Mouse (Mus musculus) embryonic facial prominence, embryonic 13.5 days (tissue): Measurements from ENCODE around the gene 5830411N06Rik. TPM values are rescaled to one million over a fixed set of nuclear protein-coding genes. Genes with fewer than 3 reads are reported as not detected.

Source experiments
- ATAC-seq: fragments of 200-750 bp; cut with Nextera tagmentation; 2 replicates; pipeline ENCODE4 v1.8.0; 2017; ENCODE audit warnings: low read depth; ENCODE audit not compliant: insufficient number of reproducible peaks, insufficient read depth, low FRiP score, low TSS enrichment
- H3K27ac ChIP-seq: fragments of 300-500 bp; sonication (generic); 2 replicates; pipeline ENCODE4 v1.5.1; 2015; ENCODE audit warnings: moderate library complexity, mild to moderate bottlenecking, inconsistent platforms
- H3K27me3 ChIP-seq: fragments of 300-500 bp; sonication (generic); 2 replicates; pipeline ENCODE4 v1.6.1; 2015; ENCODE audit warnings: mild to moderate bottlenecking, inconsistent platforms
- H3K36me3 ChIP-seq: fragments of 300-500 bp; sonication (generic); 2 replicates; pipeline ENCODE4 v1.6.1; 2015; ENCODE audit warnings: mild to moderate bottlenecking, inconsistent platforms
- H3K4me1 ChIP-seq: fragments of 300-500 bp; sonication (generic); 2 replicates; pipeline ENCODE4 v1.6.1; 2015; ENCODE audit warnings: inconsistent platforms
- H3K4me2 ChIP-seq: fragments of 300-500 bp; sonication (generic); 2 replicates; pipeline ENCODE4 v1.6.1; 2015; ENCODE audit warnings: moderate library complexity, mild to moderate bottlenecking, inconsistent platforms
- H3K4me3 ChIP-seq: fragments of 300-500 bp; sonication (generic); 2 replicates; pipeline ENCODE4 v1.5.1; 2015; ENCODE audit warnings: mild to moderate bottlenecking, inconsistent platforms
- H3K9ac ChIP-seq: fragments of 300-500 bp; sonication (generic); 2 replicates; pipeline ENCODE4 v1.6.1; 2015; ENCODE audit warnings: mild to moderate bottlenecking, inconsistent platforms
- H3K9me3 ChIP-seq: fragments of 300-500 bp; sonication (generic); 2 replicates; pipeline ENCODE4 v1.6.1; 2016; ENCODE audit warnings: inconsistent platforms
- WGBS: fragments of 180-500 bp; shearing (Covaris S2); methylation state at CpG from one replicate; pipeline ENCODE4 v1.1.7; 2015; ENCODE audit warnings: mixed read lengths; 5-methylcytosine and 5-hydroxymethylcytosine counted together
- polyA plus RNA-seq: library from polyadenylated mRNA; unstranded; fragments of >200 nt; fragmentation: Nextera tagmentation; extraction: Ambion mirVana; gene quantifications from 2 replicates; pipeline ENCODE4 v1.2.1, GENCODE M21; 2015

5830411N06Rik gene
- polyA plus RNA-seq = not detected in 2 replicates

DNA sequence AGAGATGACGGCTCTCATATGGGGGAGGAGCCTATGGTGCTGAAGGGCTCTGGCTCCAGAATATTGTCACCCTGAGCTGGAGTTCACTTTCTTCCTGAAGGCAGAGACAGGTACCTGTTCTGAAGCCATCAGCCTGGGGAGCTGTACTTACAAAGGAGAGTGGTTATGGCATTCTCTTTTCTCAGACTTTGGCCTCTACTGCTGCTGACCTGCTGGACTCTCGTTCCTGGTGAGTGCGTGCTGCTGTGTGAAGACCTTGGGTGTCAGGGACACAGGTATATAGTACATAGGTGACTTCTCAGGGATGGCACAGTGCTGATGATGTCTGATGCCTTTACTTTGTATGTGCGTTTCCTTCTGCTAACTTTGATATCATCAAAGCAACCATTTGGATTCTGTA lies at the start of gene 5830411N06Rik:
TSS of gene 5830411N06Rik (plus strand) at position 69 of the 400 bp plus-strand sequence.
- no peak for ATAC-seq
- Histone ChIP-seq H3K9me3 (no peaks in the 10 kb centered on the region), H3K9ac (no peak within 1 kb of the TSS), H3K4me2 (no peak within 1 kb of the TSS), H3K27me3 (no peaks in the 10 kb centered on the region), H3K36me3 (no peaks in the 10 kb centered on the region), H3K27ac (no peak within 1 kb of the TSS), H3K4me3 (no peak within 1 kb of the TSS), H3K4me1 (no peaks in the 10 kb centered on the region)
- 81% methylated on average over 4 of the region's 4 CpGs for WGBS

DNA sequence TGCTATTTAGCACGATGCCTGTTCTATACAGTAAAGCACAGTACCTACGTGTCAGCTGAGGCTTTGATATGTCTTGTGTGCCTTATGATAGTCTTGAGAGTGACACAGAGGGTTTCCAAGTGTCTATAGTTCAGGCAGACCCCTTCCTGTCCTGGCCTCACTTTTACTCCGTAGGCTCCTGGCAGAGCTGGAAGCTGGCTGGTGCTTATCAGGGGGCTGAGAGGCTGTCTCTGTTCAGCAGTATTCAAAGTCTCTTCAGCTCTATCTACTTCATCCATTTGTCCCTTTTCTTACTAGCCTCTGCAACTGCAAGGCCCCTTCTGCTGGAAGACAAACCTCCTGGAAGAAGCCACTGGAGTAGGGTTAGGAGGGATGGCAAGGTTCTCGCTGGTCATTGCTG lies 46.0 kb upstream of the 5830411N06Rik start:
- Histone ChIP-seq H3K9me3 (no peaks in the 10 kb centered on the region), H3K9ac (no peak overlapping the region), H3K4me3 (no peak overlapping the region), H3K4me2 (no peak overlapping the region), H3K36me3 (no peaks in the 10 kb centered on the region), H3K27me3 (no peaks in the 10 kb centered on the region), H3K27ac (no peak overlapping the region), H3K4me1 (no peaks in the 10 kb centered on the region)
- 88% methylated on average over 4 of the region's 4 CpGs for WGBS
- no peak for ATAC-seq

DNA sequence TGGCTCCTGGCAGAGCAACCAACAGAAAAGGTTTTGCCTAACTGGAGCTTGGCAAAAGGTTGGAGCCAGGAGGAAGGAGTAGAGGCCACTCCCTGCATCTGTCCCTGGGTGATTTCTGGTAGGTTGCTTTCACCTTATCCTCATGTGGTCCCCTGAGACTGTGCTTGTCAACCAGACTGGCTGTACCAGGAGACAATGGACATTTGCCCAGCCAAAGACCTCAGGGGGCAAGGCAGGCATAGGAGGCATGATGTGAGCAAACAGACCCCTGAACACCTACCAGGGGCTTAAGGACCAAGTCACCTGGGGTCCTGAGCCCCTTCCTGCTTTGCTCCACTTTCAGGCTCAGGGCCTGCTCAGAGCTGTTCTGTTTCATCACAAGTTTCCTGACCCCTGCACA lies 41.2 kb upstream of the 5830411N06Rik start, which contains the start of gene Olfr524:
TSS of gene Olfr524 (minus strand) at position 101 of the 400 bp plus-strand sequence.
- Histone ChIP-seq H3K4me3 (no peak within 1 kb of the TSS), H3K27ac (no peak within 1 kb of the TSS), H3K27me3 (no peaks in the 10 kb centered on the region), H3K4me2 (no peak within 1 kb of the TSS), H3K9me3 (no peaks in the 10 kb centered on the region), H3K4me1 (no peaks in the 10 kb centered on the region), H3K36me3 (no peaks in the 10 kb centered on the region), H3K9ac (no peak within 1 kb of the TSS)
- no peak for ATAC-seq

GRCm38 (mm10) chr7:140206904-140207303 lies 40.2 kb upstream of the 5830411N06Rik start:
- Histone ChIP-seq H3K4me3 (no peak overlapping the region), H3K27me3 (no peaks in the 10 kb centered on the region), H3K9ac (no peak overlapping the region), H3K27ac (no peak overlapping the region), H3K36me3 (no peaks in the 10 kb centered on the region), H3K9me3 (no peaks in the 10 kb centered on the region), H3K4me2 (no peak overlapping the region), H3K4me1 (no peaks in the 10 kb centered on the region)
- WGBS = 80% methylated on average over 3 of the region's 3 CpGs
- ATAC-seq = no peak

GRCm38 (mm10) chr7:140208153-140208552 lies 38.9 kb upstream of the 5830411N06Rik start:
- no peaks in the 10 kb centered on the region for H3K27me3 ChIP-seq
- no peak overlapping the region for H3K27ac ChIP-seq
- H3K9me3 ChIP-seq = no peaks in the 10 kb centered on the region
- no peak overlapping the region for H3K4me2 ChIP-seq
- ATAC-seq = no peak
- no peak overlapping the region for H3K9ac ChIP-seq
- 73% methylated on average over 8 of the region's 8 CpGs for WGBS
- no peaks in the 10 kb centered on the region for H3K36me3 ChIP-seq
- H3K4me1 ChIP-seq = no peaks in the 10 kb centered on the region
- no peak overlapping the region for H3K4me3 ChIP-seq

GRCm38 (mm10) chr7:140208677-140209076 lies 38.4 kb upstream of the 5830411N06Rik start:
- Histone ChIP-seq H3K27ac (no peak overlapping the region), H3K27me3 (no peaks in the 10 kb centered on the region), H3K36me3 (no peaks in the 10 kb centered on the region), H3K9me3 (no peaks in the 10 kb centered on the region), H3K4me3 (no peak overlapping the region), H3K4me1 (no peaks in the 10 kb centered on the region), H3K9ac (no peak overlapping the region), H3K4me2 (no peak overlapping the region)
- WGBS = 77% methylated on average over 3 of the region's 3 CpGs
- ATAC-seq = no peak

DNA sequence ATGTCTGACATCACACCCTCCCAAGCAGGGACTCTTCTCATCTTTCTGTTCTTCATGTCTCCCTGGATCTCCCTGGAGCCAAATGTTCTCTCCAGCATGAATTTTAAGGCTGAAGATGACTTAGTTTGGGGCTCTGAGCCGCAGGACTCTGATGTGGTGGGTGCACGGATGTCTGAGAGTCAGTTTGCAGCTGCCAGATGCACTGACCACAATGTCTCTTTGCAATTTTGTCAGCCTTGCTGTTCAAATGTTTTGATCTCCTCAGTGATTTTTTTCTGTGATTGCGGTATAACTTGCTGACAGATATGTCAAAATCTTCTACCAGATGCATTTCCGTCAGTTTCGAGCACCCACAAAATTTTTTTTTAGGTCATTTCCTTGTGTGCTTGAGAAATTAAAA lies 33.2 kb upstream of the 5830411N06Rik start:
- ATAC-seq = no peak
- Histone ChIP-seq H3K27me3 (no peaks in the 10 kb centered on the region), H3K27ac (no peak overlapping the region), H3K36me3 (no peaks in the 10 kb centered on the region), H3K4me3 (no peak overlapping the region), H3K9me3 (no peaks in the 10 kb centered on the region), H3K9ac (no peak overlapping the region), H3K4me2 (no peak overlapping the region), H3K4me1 (no peaks in the 10 kb centered on the region)
- WGBS = 67% methylated on average over 5 of the region's 5 CpGs

DNA sequence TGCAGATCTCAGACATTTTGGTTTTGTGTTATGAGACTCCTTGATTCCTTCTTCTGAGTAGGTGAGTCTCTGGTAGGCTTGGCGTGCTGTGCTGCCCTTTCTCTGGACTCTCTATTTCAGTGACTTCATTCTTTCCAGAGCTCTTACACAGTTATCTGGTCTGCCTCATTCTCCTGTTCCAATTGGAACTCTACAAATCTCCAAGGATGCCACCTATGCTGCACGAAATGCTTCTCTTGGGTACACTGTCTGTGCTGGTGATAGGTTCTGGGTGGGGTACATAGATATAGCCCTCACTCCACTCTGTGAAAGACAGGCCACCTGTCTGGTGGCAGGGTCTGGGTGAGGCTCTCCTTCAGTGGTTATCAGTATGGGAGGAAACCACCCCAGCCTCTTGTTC lies 29.1 kb upstream of the 5830411N06Rik start, which contains the start of gene Cd163l1:
TSS of gene Cd163l1 (plus strand) at position 301 of the 400 bp plus-strand sequence.
- no peak within 1 kb of the TSS for H3K9ac ChIP-seq
- no peaks in the 10 kb centered on the region for H3K27me3 ChIP-seq
- ATAC-seq = no peak
- H3K4me2 ChIP-seq = no peak within 1 kb of the TSS
- 86% methylated on average over 2 of the region's 2 CpGs for WGBS
- H3K4me1 ChIP-seq = no peaks in the 10 kb centered on the region
- no peaks in the 10 kb centered on the region for H3K9me3 ChIP-seq
- H3K4me3 ChIP-seq = no peak within 1 kb of the TSS
- no peaks in the 10 kb centered on the region for H3K36me3 ChIP-seq
- no peak within 1 kb of the TSS for H3K27ac ChIP-seq

- ATAC-seq = no peak
- no peak overlapping the region for H3K4me3 ChIP-seq
- no peaks in the 10 kb centered on the region for H3K36me3 ChIP-seq
- WGBS = 13% methylated on average over 1 of the region's 1 CpGs
- no peaks in the 10 kb centered on the region for H3K9me3 ChIP-seq
- no peaks in the 10 kb centered on the region for H3K4me1 ChIP-seq
- no peaks in the 10 kb centered on the region for H3K27me3 ChIP-seq
- no peak overlapping the region for H3K9ac ChIP-seq
- H3K27ac ChIP-seq = no peak overlapping the region
- H3K4me2 ChIP-seq = no peak overlapping the region
Measured at GRCm38 (mm10) chr7:140219268-140219667, 27.8 kb upstream of the 5830411N06Rik start.

GRCm38 (mm10) chr7:140220375-140220774 lies 26.7 kb upstream of the 5830411N06Rik start:
- no peak overlapping the region for H3K9ac ChIP-seq
- no peak overlapping the region for H3K4me3 ChIP-seq
- H3K4me1 ChIP-seq = no peaks in the 10 kb centered on the region
- no peaks in the 10 kb centered on the region for H3K27me3 ChIP-seq
- H3K36me3 ChIP-seq = no peaks in the 10 kb centered on the region
- no peak overlapping the region for H3K4me2 ChIP-seq
- 76% methylated on average over 4 of the region's 4 CpGs for WGBS
- no peaks in the 10 kb centered on the region for H3K9me3 ChIP-seq
- H3K27ac ChIP-seq = no peak overlapping the region
- ATAC-seq = no peak

- H3K4me2 ChIP-seq = no peak overlapping the region
- no peaks in the 10 kb centered on the region for H3K36me3 ChIP-seq
- WGBS = 88% methylated on average over 13 of the region's 13 CpGs
- H3K9me3 ChIP-seq = no peaks in the 10 kb centered on the region
- no peaks in the 10 kb centered on the region for H3K27me3 ChIP-seq
- no peak overlapping the region for H3K4me3 ChIP-seq
- no peaks in the 10 kb centered on the region for H3K4me1 ChIP-seq
- no peak overlapping the region for H3K27ac ChIP-seq
- no peak overlapping the region for H3K9ac ChIP-seq
- no peak for ATAC-seq
Measured at GRCm38 (mm10) chr7:140224209-140224608, 22.9 kb upstream of the 5830411N06Rik start.

GRCm38 (mm10) chr7:140228476-140228875 lies 18.6 kb upstream of the 5830411N06Rik start:
- Histone ChIP-seq H3K36me3 (no peaks in the 10 kb centered on the region), H3K9ac (no peak overlapping the region), H3K27ac (no peak overlapping the region), H3K4me3 (no peak overlapping the region), H3K9me3 (no peaks in the 10 kb centered on the region), H3K27me3 (no peaks in the 10 kb centered on the region), H3K4me1 (no peaks in the 10 kb centered on the region), H3K4me2 (no peak overlapping the region)
- WGBS = 81% methylated on average over 13 of the region's 13 CpGs
- no peak for ATAC-seq

- Histone ChIP-seq H3K9me3 (no peaks in the 10 kb centered on the region), H3K4me3 (no peak overlapping the region)
- no peak for ATAC-seq
Measured at GRCm38 (mm10) chr7:140231026-140231425, 16.1 kb upstream of the 5830411N06Rik start.

More at GRCm38 (mm10) chr7:140231026-140231425, 16.1 kb upstream of the 5830411N06Rik start:
- Histone ChIP-seq H3K36me3 (no peaks in the 10 kb centered on the region), H3K27ac (no peak overlapping the region), H3K4me1 (no peaks in the 10 kb centered on the region), H3K4me2 (no peak overlapping the region), H3K9ac (no peak overlapping the region), H3K27me3 (no peaks in the 10 kb centered on the region)
- WGBS = 74% methylated on average over 2 of the region's 2 CpGs
